Mouse (Mus musculus) left cerebral cortex, adult 8-10 months (tissue): ENCODE data around the gene Wnt9a. TPM values are rescaled to one million over a fixed set of nuclear protein-coding genes. Genes with fewer than 3 reads are reported as not detected.

Source experiments
- microRNA-seq, 2 experiments: library from miRNA; unstranded; fragments of <30 nt; microRNA quantifications; one replicate each; pipeline ENCODE4 v1.2.0; 2022
- total RNA-seq, 4 experiments: library from RNA; stranded (reverse); gene quantifications; 2 replicates each; pipeline ENCODE4 v1.2.4; 2022

Wnt9a gene
- total RNA-seq, 4 experiments from 2014 or later = 14.1 to 15.6 (median 14.9) TPM

Small RNAs within 50 kb of the gene (microRNA-seq; reads per million reads assigned to microRNA genes)
- gene Gm24756 = 0 reads per million in 2 experiments

Other genes starting within 250 kb of the Wnt9a start
- gene Obscn, start 170.5 kb upstream of the Wnt9a start, total RNA-seq = 1 to 10 TPM; 5.3 to 5.8 (median 5.7) TPM
- gene Iba57, start 143.2 kb upstream of the Wnt9a start, total RNA-seq = 1 to 10 TPM; 6.4 to 7.9 (median 7.1) TPM
- 10 to 100 TPM; 13.7 to 17.5 (median 16.0) TPM for gene Gjc2, start 123.7 kb upstream of the Wnt9a start, total RNA-seq
- gene Guk1, start 114.7 kb upstream of the Wnt9a start, total RNA-seq = 100 to 1,000 TPM; 137 to 150 (median 141) TPM
- gene Mrpl55, start 104.4 kb upstream of the Wnt9a start, total RNA-seq = 10 to 100 TPM; 35.4 to 42.3 (median 39.2) TPM
- gene 2310033P09Rik, start 98.6 kb upstream of the Wnt9a start, total RNA-seq = 10 to 100 TPM; 19.1 to 24.6 (median 20.4) TPM
- gene Arf1, start 78.7 kb upstream of the Wnt9a start, total RNA-seq = 100 to 1,000 TPM; 419 to 439 (median 436) TPM
- gene Wnt3a, start 16.2 kb upstream of the Wnt9a start, total RNA-seq = not detected
- not detected for gene Prss38, start 68.7 kb downstream of the Wnt9a start, total RNA-seq
- 10 to 100 TPM; 26.0 to 29.1 (median 26.6) TPM for gene Jmjd4, start 143.1 kb downstream of the Wnt9a start, total RNA-seq
- 100 to 1,000 TPM; 364 to 399 (median 383) TPM for gene Snap47, start 144.3 kb downstream of the Wnt9a start, total RNA-seq
- gene Zfp867, start 165.5 kb downstream of the Wnt9a start, total RNA-seq = 1 to 10 TPM; 3.5 to 5.4 (median 4.3) TPM
- 10 to 100 TPM in 3 of 4 experiments, 1 to 10 TPM in 1; 9.6 to 11.9 (median 10.5) TPM for gene Zkscan17, start 219.8 kb downstream of the Wnt9a start, total RNA-seq
- 1 to 10 TPM; 1.3 to 4.3 (median 1.9) TPM for gene Nlrp3, start 234.6 kb downstream of the Wnt9a start, total RNA-seq